Mouse (Mus musculus) lung, adult 2 months (tissue): ENCODE measurements around the gene Spag17.

Experiments
- CTCF ChIP-seq: fragments of 200-500 bp; IDR thresholded peaks from 2 replicates; pipeline ENCODE4 v1.5.1; 2011; ENCODE audit warnings: mild to moderate bottlenecking, low read length, control low read depth; ENCODE audit not compliant: insufficient read depth
- POLR2A ChIP-seq: fragments of 200-500 bp; IDR thresholded peaks from 2 replicates; pipeline ENCODE4 v1.6.1; 2011; ENCODE audit warnings: low read depth, mild to moderate bottlenecking, control low read depth, low read length, borderline replicate concordance; ENCODE audit errors: extremely low read depth

DNA sequence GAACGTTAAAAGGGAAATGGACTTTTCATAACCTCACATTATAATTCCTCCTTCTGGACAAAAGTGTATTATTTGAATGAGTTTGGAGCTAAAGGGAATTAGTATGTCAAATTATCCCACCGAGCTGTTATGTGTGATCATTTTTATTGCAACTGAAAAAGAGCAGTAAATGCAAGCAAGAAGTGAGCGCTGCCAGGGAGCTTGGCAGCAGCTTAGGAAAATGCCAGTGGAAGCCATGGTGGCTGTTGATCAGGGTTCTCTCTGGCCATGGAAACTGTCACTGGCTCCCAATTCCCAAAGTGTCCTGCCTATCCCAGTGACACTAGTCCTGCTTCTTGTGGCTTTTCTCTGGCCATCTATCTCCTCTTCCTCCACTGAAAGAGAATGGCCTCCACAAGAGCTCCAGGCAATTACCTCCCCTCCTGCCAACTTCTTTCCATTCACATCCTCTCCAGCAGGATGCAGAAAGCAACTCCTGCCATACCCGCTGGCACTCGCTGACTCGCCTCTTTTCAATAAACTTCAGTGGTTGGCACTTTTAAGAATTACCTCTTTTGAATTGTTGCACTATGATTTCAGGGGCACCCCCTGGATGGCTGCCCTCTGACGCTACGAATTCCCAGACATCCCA, 28.7 kb downstream of the Spag17 start:
- TF ChIP-seq CTCF (no peak), POLR2A (no peak)
